Mouse (Mus musculus): ENCODE data around the gene Cnot11.
A peak's percentile ranks its signal among the peaks of the same experiment; 100 is the strongest.

Cnot11 gene

GRCm38 (mm10) chr1:39534831-39535230 is at the start of gene Cnot11:
Cnot11 (plus strand) TSS chr1:39534992.
- no peak for DNase-seq (ENCODE audit: low spot score)

- DNase-seq (ENCODE audit: low spot score), result no peak
Measured at GRCm38 (mm10) chr1:39487370-39487769, 47.4 kb upstream of the Cnot11 start.

GRCm38 (mm10) chr1:39493165-39493564 is 41.6 kb upstream of the Cnot11 start:
- DNase-seq (ENCODE audit: low spot score), result no peak

GRCm38 (mm10) chr1:39493664-39494063 is 41.1 kb upstream of the Cnot11 start:
- no peak for DNase-seq (ENCODE audit: low spot score)

GRCm38 (mm10) chr1:39496995-39497394 is 37.8 kb upstream of the Cnot11 start:
- no peak for DNase-seq (ENCODE audit: low spot score)

GRCm38 (mm10) chr1:39497748-39498147 is 37.0 kb upstream of the Cnot11 start:
- DNase-seq (ENCODE audit: low spot score), result no peak

GRCm38 (mm10) chr1:39499485-39499941 is 35.3 kb upstream of the Cnot11 start:
- DNase-seq (ENCODE audit: low spot score), result no peak

GRCm38 (mm10) chr1:39502817-39503633 is 31.8 kb upstream of the Cnot11 start:
- DNase-seq (ENCODE audit: low spot score), result no peak

GRCm38 (mm10) chr1:39504261-39504660 is 30.5 kb upstream of the Cnot11 start:
- DNase-seq (ENCODE audit: low spot score), result no peak

GRCm38 (mm10) chr1:39505600-39505999 is 29.2 kb upstream of the Cnot11 start:
- DNase-seq (ENCODE audit: low spot score), result no peak

GRCm38 (mm10) chr1:39511775-39512174 is 23.0 kb upstream of the Cnot11 start:
- DNase-seq (ENCODE audit: low spot score), result no peak

- no peak for DNase-seq (ENCODE audit: low spot score)
Measured at GRCm38 (mm10) chr1:39512183-39512582, 22.6 kb upstream of the Cnot11 start.

GRCm38 (mm10) chr1:39515303-39515991 is 19.3 kb upstream of the Cnot11 start:
- no peak for DNase-seq (ENCODE audit: low spot score)

GRCm38 (mm10) chr1:39521326-39521725 is 13.5 kb upstream of the Cnot11 start:
- no peak for DNase-seq (ENCODE audit: low spot score)

- DNase-seq (ENCODE audit: low spot score), result no peak
Measured at GRCm38 (mm10) chr1:39522519-39522918, 12.3 kb upstream of the Cnot11 start.

GRCm38 (mm10) chr1:39525763-39526162 is 9.0 kb upstream of the Cnot11 start:
- no peak for DNase-seq (ENCODE audit: low spot score)

- no peak for DNase-seq (ENCODE audit: low spot score)
Measured at GRCm38 (mm10) chr1:39526371-39527167, 8.2 kb upstream of the Cnot11 start.

- DNase-seq (ENCODE audit: low spot score), result no peak
Measured at GRCm38 (mm10) chr1:39527432-39527831, 7.4 kb upstream of the Cnot11 start.

GRCm38 (mm10) chr1:39528319-39528718 is 6.5 kb upstream of the Cnot11 start:
- DNase-seq (ENCODE audit: low spot score), result no peak

GRCm38 (mm10) chr1:39530258-39530943 is 4.4 kb upstream of the Cnot11 start:
- peak; percentile 24 for DNase-seq (ENCODE audit: low spot score)

GRCm38 (mm10) chr1:39531036-39531435 is 3.8 kb upstream of the Cnot11 start:
- DNase-seq (ENCODE audit: low spot score), result no peak

- DNase-seq (ENCODE audit: low spot score), result no peak
Measured at GRCm38 (mm10) chr1:39533917-39534316, 875 bp upstream of the Cnot11 start.
